Mouse (Mus musculus) hindbrain, embryonic 12.5 days (tissue): Measurements from ENCODE around the gene Alx3. TPM values are rescaled to one million over a fixed set of nuclear protein-coding genes. Genes with fewer than 3 reads are reported as not detected.

ENCODE experiments used
- ATAC-seq: fragments of 200-750 bp; cut with Nextera tagmentation; 2 replicates; pipeline ENCODE4 v1.8.0; 2017; ENCODE audit warnings: moderate TSS enrichment; ENCODE audit not compliant: low FRiP score
- H3K27ac ChIP-seq: fragments of 300-500 bp; sonication (generic); 2 replicates; pipeline ENCODE4 v1.5.1; 2016; ENCODE audit warnings: mild to moderate bottlenecking
- H3K27me3 ChIP-seq: fragments of 300-500 bp; sonication (generic); 2 replicates; pipeline ENCODE4 v1.6.1; 2016; ENCODE audit warnings: mild to moderate bottlenecking
- H3K36me3 ChIP-seq: fragments of 300-500 bp; sonication (generic); 2 replicates; pipeline ENCODE4 v1.6.1; 2016; ENCODE audit warnings: mild to moderate bottlenecking
- H3K4me1 ChIP-seq: fragments of 300-500 bp; sonication (generic); 2 replicates; pipeline ENCODE4 v1.6.1; 2016
- H3K4me2 ChIP-seq: fragments of 300-500 bp; sonication (generic); replicated peaks from 2 replicates; pipeline ENCODE4 v1.6.1; 2016; ENCODE audit warnings: mild to moderate bottlenecking
- H3K4me3 ChIP-seq: fragments of 300-500 bp; sonication (generic); 2 replicates; pipeline ENCODE4 v1.5.1; 2016; ENCODE audit warnings: mild to moderate bottlenecking
- H3K9ac ChIP-seq: fragments of 300-500 bp; sonication (generic); 2 replicates; pipeline ENCODE4 v1.6.1; 2016; ENCODE audit warnings: mild to moderate bottlenecking, moderate library complexity
- H3K9me3 ChIP-seq: fragments of 300-500 bp; sonication (generic); replicated peaks from 2 replicates; pipeline ENCODE4 v1.6.1; 2016; ENCODE audit warnings: mild to moderate bottlenecking
- WGBS: fragments of 180-500 bp; shearing (Covaris S2); methylation state at CpG from one replicate; pipeline ENCODE4 v1.1.7; 2016; 5-methylcytosine and 5-hydroxymethylcytosine counted together
- polyA plus RNA-seq: library from polyadenylated mRNA; unstranded; fragments of >200 nt; fragmentation: Nextera tagmentation; extraction: Ambion mirVana; gene quantifications from 2 replicates; pipeline ENCODE4 v1.2.1, GENCODE M21; 2016

The Alx3 gene
- polyA plus RNA-seq, 1 experiment from 2014 or later = 0.40 TPM

DNA sequence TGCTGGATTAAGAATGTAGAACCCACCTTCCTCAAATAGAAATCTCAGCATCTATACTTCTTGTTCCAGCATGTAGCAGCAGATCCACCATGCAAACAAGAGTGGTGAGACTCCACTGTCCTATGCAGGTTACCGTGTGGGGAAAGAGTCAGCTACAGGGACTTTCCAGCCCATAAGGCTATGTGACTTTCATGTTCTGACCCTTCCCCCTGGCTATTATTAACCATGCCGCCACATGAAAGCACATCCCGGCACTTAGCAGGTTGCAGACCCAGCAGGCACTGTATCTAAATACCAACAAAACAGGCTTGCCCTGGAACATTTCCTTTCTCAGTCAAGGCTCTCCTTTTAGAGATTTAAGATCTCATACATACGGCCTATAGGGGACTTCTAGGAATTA, 16.6 kb downstream of the Alx3 start:
- H3K36me3 ChIP-seq = peaks cover 59% of the 10 kb centered on the region
- H3K4me3 ChIP-seq = no peak overlapping the region
- no peaks in the 10 kb centered on the region for H3K4me1 ChIP-seq
- H3K4me2 ChIP-seq = no peak overlapping the region
- ATAC-seq = no peak
- no peaks in the 10 kb centered on the region for H3K9me3 ChIP-seq
- H3K27ac ChIP-seq = no peak overlapping the region
- peaks cover 6% of the 10 kb centered on the region; the same call in 1 of the 2 replicates for H3K27me3 ChIP-seq
- no peak overlapping the region for H3K9ac ChIP-seq
- WGBS = 76% methylated on average over 4 of the region's 4 CpGs

DNA sequence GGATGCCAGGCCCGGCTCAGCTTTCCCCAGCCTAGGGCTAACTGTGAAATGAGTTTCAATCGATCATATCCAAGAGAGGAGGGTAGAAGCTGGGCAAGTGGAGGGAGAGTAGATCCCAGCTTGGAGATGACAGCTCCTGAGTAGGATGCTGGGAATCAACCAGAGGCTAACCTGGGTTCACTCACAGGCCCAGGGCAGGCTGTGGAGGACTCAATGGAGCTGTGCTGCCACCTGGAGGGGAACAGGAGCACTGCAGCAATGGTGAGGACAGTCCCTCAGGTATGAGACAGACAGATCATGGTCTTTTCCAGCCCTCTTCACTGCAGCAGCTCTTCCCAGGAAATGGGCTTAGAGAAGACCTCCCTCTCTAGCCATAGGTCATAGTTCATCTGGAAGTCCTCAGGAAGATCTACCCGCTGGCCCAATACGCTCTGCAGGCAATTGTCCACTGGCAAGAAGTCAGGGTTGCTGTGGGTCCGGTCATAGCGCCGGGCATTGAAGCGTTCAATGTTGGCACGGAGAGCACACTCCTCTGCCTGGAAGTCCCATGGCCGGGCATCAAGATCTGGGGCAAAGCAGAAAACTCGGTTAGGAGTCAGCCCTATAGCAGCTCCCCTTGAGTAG, 18.2 kb downstream of the Alx3 start:
- Histone ChIP-seq H3K9ac (no peak overlapping the region), H3K27me3 (no peaks in the 10 kb centered on the region), H3K36me3 (peaks cover 75% of the 10 kb centered on the region), H3K4me2 (no peak overlapping the region), H3K9me3 (no peaks in the 10 kb centered on the region), H3K4me3 (no peak overlapping the region), H3K27ac (no peak overlapping the region), H3K4me1 (no peaks in the 10 kb centered on the region)
- peak; percentile 44; the same call in 1 of the 2 replicates for ATAC-seq
- WGBS = 90% methylated on average over 11 of the region's 11 CpGs

DNA sequence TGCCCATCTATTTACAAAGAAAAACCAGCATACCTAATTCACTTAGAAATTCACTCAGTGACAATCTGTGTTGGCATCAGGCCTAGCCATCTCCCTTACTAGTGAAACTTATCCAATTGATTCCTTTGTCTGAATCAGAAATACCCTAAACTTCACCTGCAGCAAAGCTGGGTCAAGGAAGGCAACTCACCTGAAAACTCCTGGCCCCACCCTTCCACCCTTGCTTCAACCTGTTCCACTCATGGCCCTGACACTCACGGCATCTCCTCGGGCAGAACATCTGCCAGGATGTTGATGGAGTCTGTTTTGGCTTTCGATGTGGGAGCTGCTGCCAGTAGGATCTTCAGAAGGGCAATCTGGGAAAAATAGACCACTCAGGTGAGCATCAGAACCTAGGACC, 23.0 kb downstream of the Alx3 start:
- Histone ChIP-seq H3K9me3 (no peaks in the 10 kb centered on the region), H3K36me3 (peaks cover 97% of the 10 kb centered on the region), H3K4me1 (no peaks in the 10 kb centered on the region), H3K27ac (no peak overlapping the region), H3K9ac (no peak overlapping the region), H3K27me3 (no peaks in the 10 kb centered on the region), H3K4me2 (no peak overlapping the region), H3K4me3 (no peak overlapping the region)
- no peak for ATAC-seq
- 97% methylated on average over 3 of the region's 3 CpGs for WGBS

DNA sequence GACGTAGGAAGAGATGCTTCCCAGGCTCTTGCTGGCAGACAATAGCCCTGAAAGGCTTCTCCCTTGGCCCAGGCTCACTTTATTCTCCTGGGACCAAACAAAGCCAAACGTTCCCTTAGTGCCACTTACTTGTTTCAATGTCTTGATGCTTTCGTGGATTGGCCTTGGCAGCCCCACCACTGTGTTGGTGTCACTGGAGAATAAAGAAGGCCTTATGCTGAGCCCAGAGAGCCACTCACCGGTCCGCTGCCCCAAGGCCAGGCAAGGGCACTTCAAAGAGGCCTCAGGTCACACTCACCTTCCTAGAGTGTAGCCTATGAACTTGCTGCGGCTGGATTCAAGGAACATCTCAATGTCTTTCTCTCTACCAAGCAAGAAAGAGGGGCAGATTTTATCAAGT, 25.1 kb downstream of the Alx3 start:
- H3K27me3 ChIP-seq = no peaks in the 10 kb centered on the region
- H3K36me3 ChIP-seq = peaks cover 96% of the 10 kb centered on the region
- H3K9me3 ChIP-seq = no peaks in the 10 kb centered on the region
- H3K4me2 ChIP-seq = no peak overlapping the region
- no peak overlapping the region for H3K9ac ChIP-seq
- no peaks in the 10 kb centered on the region for H3K4me1 ChIP-seq
- no peak for ATAC-seq
- WGBS = 87% methylated on average over 6 of the region's 6 CpGs
- H3K27ac ChIP-seq = no peak overlapping the region
- no peak overlapping the region for H3K4me3 ChIP-seq

DNA sequence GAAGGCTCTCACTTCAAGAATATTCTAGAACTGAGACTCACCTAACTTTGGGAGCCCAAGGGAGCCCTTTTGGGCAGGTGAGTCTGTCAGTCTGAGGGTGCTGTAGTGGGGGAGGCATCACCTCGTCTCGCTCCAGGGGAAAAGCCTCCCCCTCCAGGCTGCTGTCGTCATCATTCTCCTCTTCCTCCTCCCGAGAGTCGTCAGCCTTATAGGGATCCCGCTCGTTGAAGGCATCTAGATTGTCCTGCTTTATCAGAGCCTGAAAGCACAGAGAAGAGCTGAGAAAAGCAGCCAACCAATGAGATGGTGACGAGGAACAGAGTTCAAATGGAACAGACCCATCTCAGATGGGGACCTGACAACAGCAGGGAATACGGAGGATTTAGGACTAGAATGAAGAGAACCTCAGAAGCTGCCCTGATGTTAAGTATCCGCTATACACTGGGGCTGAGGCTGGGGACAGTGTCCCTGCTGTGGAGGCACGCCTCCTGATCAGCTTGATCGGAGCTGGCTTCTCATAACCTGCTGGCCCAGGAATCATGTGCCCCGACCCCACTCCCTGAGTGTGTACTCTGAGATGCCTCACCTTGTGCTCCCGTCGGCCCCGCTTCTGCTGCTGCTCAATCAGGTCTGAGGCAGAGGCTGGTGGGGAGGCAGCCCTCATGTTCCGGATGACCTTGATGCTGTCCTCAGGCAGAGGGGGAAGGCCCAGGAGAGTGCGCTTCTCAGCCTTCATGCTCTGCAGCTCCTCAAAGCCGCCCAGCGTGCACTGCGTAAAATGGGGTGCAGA, 26.6 kb downstream of the Alx3 start:
- Histone ChIP-seq H3K9me3 (no peaks in the 10 kb centered on the region), H3K9ac (no peak overlapping the region), H3K36me3 (peaks cover 96% of the 10 kb centered on the region), H3K4me1 (no peaks in the 10 kb centered on the region), H3K27me3 (no peaks in the 10 kb centered on the region), H3K4me2 (no peak overlapping the region), H3K27ac (no peak overlapping the region), H3K4me3 (no peak overlapping the region)
- ATAC-seq = no peak
- WGBS = 90% methylated on average over 21 of the region's 21 CpGs

DNA sequence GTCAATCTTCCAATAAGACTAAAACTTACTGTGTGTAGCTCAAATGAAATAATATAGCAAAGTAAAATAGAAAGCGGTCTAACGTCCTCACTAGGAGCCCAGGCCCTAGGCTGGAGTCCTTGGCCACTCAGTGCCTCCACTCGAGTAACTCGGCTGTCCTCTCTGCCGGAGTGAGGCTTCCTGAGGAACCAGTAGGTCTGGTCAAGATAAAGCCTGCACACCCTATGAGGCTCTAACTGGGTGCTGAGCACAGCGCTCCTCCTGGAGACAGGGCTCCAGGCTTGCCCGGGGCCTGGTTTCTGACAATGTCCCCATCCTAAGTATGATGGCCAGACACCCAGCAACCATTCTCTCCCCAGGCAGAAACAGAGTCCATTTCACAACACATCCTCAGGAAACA, 27.7 kb downstream of the Alx3 start:
- Histone ChIP-seq H3K4me2 (no peak overlapping the region), H3K27ac (no peak overlapping the region), H3K4me1 (no peaks in the 10 kb centered on the region), H3K9ac (no peak overlapping the region), H3K36me3 (peaks cover 96% of the 10 kb centered on the region), H3K27me3 (no peaks in the 10 kb centered on the region), H3K9me3 (no peaks in the 10 kb centered on the region), H3K4me3 (no peak overlapping the region)
- 95% methylated on average over 7 of the region's 7 CpGs for WGBS
- ATAC-seq = no peak

DNA sequence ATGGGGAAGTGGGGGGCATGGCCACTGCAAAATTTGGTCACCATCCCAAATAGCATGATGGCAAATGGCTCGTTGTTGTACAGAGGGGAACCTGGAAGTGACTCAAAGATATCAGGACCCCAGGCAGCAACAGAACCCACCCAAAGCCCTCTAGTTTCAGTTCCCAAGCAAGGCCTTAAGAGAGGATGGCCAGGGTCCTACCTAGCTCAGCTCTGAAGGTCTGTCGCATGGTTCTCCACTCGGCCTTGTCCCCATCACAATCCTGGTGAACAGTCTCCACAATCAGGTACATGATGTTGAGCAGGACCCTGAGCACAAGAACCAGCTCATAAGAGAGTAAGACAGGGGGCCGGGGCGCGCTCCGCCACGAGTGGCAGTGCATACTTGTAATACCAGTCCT, 29.6 kb downstream of the Alx3 start:
- H3K27ac ChIP-seq = no peak overlapping the region
- no peaks in the 10 kb centered on the region for H3K27me3 ChIP-seq
- H3K36me3 ChIP-seq = peaks cover 94% of the 10 kb centered on the region
- 96% methylated on average over 8 of the region's 8 CpGs for WGBS
- no peak overlapping the region for H3K4me3 ChIP-seq
- H3K4me2 ChIP-seq = no peak overlapping the region
- H3K4me1 ChIP-seq = peaks cover 6% of the 10 kb centered on the region
- ATAC-seq = no peak
- no peaks in the 10 kb centered on the region for H3K9me3 ChIP-seq
- H3K9ac ChIP-seq = no peak overlapping the region

DNA sequence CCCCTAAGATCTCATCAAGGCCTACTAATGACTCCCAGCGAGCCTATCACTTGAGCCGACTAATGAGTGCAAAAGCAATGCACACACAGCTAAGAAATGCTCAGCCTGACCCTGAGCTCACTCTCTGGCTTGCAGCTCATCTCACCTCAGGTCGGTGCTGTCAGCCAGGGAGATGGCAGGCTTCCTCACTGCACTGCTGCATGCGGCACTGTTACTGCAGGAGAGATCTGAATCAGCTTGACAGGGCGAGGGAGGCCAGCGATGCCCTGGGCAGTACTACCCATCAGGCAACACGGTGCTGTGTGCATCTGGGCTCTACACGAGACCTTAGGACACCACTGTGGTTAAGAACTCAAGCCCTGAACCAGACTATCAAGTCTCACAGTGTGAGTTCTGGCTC, 30.7 kb downstream of the Alx3 start:
- H3K36me3 ChIP-seq = peaks cover 89% of the 10 kb centered on the region

DNA sequence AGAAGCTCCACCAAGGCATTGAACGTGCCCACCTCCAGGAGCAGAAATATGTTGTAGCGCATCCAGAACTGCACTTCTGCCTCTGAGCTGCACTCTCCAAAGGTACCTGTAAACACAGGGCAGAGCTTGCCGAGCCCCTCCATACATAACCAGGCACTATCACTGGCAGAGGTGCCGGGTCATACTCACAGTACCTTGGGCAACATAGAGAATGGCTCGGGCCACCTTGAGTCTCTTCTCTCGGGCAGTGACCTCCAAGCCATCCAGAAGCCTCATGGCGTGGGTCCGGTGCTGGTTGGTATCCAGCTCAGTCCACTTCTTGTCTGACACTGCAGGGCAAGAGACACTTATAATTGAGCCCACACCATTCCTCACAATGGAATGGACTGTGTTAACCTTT, 31.9 kb downstream of the Alx3 start:
- Histone ChIP-seq H3K9me3 (no peaks in the 10 kb centered on the region), H3K4me1 (peaks cover 15% of the 10 kb centered on the region), H3K27me3 (no peaks in the 10 kb centered on the region), H3K4me2 (no peak overlapping the region), H3K36me3 (peaks cover 76% of the 10 kb centered on the region), H3K27ac (no peak overlapping the region), H3K9ac (no peak overlapping the region), H3K4me3 (no peak overlapping the region)
- 96% methylated on average over 8 of the region's 8 CpGs for WGBS
- no peak for ATAC-seq

More for the DNA sequence above, 30.7 kb downstream of the Alx3 start:
- Histone ChIP-seq H3K9ac (no peak overlapping the region), H3K27me3 (no peaks in the 10 kb centered on the region), H3K4me3 (no peak overlapping the region), H3K4me1 (peaks cover 15% of the 10 kb centered on the region), H3K9me3 (no peaks in the 10 kb centered on the region), H3K27ac (no peak overlapping the region), H3K4me2 (no peak overlapping the region)
- 93% methylated on average over 8 of the region's 8 CpGs for WGBS
- ATAC-seq = no peak

DNA sequence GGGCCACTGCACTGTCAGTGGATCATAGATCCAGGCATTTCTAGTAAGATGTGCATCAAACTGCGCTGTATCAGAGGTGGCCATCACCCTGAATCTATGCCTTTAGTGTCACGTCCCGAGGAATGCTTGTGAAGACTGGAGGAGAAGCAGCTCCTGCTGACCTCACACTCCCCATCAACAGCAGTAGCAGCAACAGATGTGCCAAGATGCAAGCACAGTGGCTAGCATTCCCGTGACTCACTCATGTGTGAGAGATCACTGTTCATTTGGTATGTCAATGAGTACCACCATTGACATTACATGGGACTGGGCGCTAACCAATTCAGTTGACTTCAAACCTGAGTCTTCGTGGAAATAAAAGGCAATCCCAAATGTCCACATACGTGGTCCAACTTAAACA, 32.8 kb downstream of the Alx3 start:
- WGBS = 89% methylated on average over 7 of the region's 7 CpGs
- Histone ChIP-seq H3K4me1 (peaks cover 15% of the 10 kb centered on the region), H3K4me3 (no peak overlapping the region), H3K36me3 (peaks cover 68% of the 10 kb centered on the region), H3K9me3 (no peaks in the 10 kb centered on the region), H3K9ac (no peak overlapping the region), H3K27ac (no peak overlapping the region), H3K27me3 (no peaks in the 10 kb centered on the region), H3K4me2 (no peak overlapping the region)
- no peak for ATAC-seq

DNA sequence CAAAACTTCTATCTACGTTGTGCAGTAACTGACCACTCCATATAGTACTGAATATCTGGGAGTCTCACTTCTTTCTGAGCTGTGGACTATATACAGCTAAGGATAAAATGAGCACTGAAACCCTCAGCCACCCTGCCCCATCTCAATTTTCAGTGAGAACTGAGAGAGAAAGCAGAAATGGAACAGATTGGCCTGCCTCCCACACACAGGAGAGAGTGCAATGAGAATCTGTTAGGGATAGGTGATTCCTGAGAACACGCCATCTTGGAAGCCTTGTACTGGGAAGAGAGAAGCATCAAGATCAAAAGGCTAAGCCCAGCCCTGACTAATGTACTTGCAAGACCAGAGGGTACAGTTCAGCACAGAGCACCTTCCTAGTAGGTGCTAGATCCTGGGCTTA, 33.7 kb downstream of the Alx3 start:
- Histone ChIP-seq H3K4me3 (no peak overlapping the region), H3K9me3 (no peaks in the 10 kb centered on the region), H3K27ac (no peak overlapping the region), H3K4me1 (peaks cover 15% of the 10 kb centered on the region), H3K4me2 (no peak overlapping the region), H3K36me3 (peaks cover 58% of the 10 kb centered on the region), H3K9ac (no peak overlapping the region), H3K27me3 (no peaks in the 10 kb centered on the region)
- WGBS = 100% methylated on average over 2 of the region's 2 CpGs
- ATAC-seq = no peak

DNA sequence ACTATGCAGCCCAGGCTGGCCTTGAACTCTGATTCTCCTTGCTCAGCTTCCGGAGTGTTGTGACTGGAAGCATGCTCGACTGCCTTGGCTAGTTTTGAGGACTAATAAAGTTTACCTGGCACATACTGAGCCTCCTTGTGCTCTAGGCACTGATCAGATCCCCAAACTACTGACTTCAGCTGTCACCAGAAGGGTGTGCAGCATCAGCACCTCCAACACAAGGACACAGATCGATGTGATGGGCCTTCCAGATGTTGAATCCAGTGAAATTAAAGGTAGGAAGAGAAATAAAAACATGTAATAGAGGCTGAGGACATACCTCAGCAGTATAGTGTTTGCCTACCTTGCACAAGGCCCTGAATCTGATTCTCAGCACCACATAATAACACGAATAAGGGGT, 34.6 kb downstream of the Alx3 start:
- H3K4me2 ChIP-seq = 0 out of 2 replicates have a peak overlapping the region, but pooled peaks have one; percentile 6

More for the DNA sequence above, 34.6 kb downstream of the Alx3 start:
- Histone ChIP-seq H3K4me3 (no peak overlapping the region; the same call in 1 of the 2 replicates), H3K9me3 (no peaks in the 10 kb centered on the region), H3K27me3 (no peaks in the 10 kb centered on the region), H3K9ac (no peak overlapping the region), H3K36me3 (peaks cover 51% of the 10 kb centered on the region), H3K27ac (no peak overlapping the region), H3K4me1 (peaks cover 15% of the 10 kb centered on the region)
- 93% methylated on average over 4 of the region's 4 CpGs for WGBS
- ATAC-seq = no peak
